Mouse (Mus musculus) bone marrow, adult 2 months (tissue): ENCODE measurements around the gene 4921524J17Rik. TPM values are rescaled to one million over a fixed set of nuclear protein-coding genes. Genes with fewer than 3 reads are reported as not detected.

Source experiments
- H3K27ac ChIP-seq: fragments of 200-500 bp; 2 replicates; pipeline ENCODE4 v1.5.1; 2012; ENCODE audit warnings: low read depth, mild to moderate bottlenecking, control low read depth, inconsistent platforms, low read length; ENCODE audit not compliant: control insufficient read depth, poor library complexity, insufficient read depth
- H3K4me1 ChIP-seq: fragments of 200-500 bp; 2 replicates; pipeline ENCODE4 v1.6.1; 2011; ENCODE audit warnings: low read length; ENCODE audit not compliant: control insufficient read depth, insufficient read depth
- H3K4me3 ChIP-seq: fragments of 200-500 bp; replicated peaks from 2 replicates; pipeline ENCODE3; 2011; ENCODE audit warnings: mild to moderate bottlenecking, low read depth, low read length, control low read depth; ENCODE audit not compliant: control insufficient read depth
- CTCF ChIP-seq: fragments of 200-500 bp; IDR thresholded peaks from 2 replicates; pipeline ENCODE4 v1.5.1; 2011; ENCODE audit warnings: low read length, control low read depth; ENCODE audit not compliant: control insufficient read depth, insufficient read depth
- POLR2A ChIP-seq: fragments of 200-500 bp; IDR thresholded peaks from 2 replicates; pipeline ENCODE4 v1.6.1; 2011; ENCODE audit warnings: low read depth, mild to moderate bottlenecking, control low read depth, low read length, borderline replicate concordance; ENCODE audit not compliant: control insufficient read depth
- WGBS: fragments of 180-500 bp; shearing (Covaris S2); methylation state at CpG from one replicate; pipeline ENCODE4 v1.1.7; 2018; 5-methylcytosine and 5-hydroxymethylcytosine counted together
- polyA plus RNA-seq: library from polyadenylated mRNA; stranded (reverse); fragments of >200 nt; gene quantifications from 2 replicates; pipeline ENCODE4 v1.2.4, GENCODE M21; 2011; ENCODE audit warnings: low replicate concordance; ENCODE audit not compliant: missing spikeins, insufficient read depth, insufficient read length

The 4921524J17Rik gene
- polyA plus RNA-seq, 1 experiment, result 13.8 TPM

DNA sequence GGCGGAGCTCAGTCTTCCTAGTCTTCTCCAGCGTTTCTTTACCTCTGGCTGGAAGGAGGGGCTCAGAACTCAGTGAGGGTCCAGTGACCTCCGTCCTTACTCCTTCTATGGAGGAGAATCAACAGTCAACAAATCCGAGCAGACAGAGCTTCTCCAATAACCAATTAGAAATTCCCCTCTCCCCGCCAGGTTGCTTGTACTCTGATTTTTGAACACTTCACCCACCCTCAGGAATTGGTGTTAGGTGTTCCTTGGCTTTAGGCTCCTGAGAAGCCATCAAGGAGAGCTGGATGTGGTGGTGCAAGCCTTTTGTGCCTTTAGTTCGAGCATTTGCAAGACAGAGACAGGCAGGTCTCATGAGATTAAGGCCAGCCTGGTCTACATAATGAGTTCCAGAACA is 40.2 kb upstream of the 4921524J17Rik start:
- 80% methylated on average over 6 of the region's 6 CpGs for WGBS
- Histone ChIP-seq H3K4me3 (no peak overlapping the region), H3K27ac (no peak overlapping the region), H3K4me1 (no peaks in the 10 kb centered on the region)
- TF ChIP-seq CTCF (no peak), POLR2A (no peak)

DNA sequence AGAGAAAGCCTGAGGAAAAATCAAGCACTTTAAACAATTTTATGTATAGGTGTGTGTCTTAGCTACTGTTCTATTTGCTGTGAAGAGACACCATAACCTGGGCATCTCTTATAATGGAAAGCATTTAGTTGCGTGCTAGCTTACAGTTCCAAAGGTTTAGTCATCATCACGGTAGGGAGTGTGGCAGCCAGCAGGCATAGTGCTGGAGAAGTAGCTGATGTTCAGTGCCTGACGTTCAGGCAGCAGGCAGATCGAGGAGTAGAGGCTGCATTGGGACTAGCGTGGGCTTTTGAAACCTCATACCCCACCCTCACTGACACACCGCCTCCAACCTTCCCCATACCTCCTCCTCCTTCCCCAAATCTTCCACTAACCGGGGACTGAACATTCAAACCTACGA is 38.1 kb upstream of the 4921524J17Rik start:
- H3K4me3 ChIP-seq, result no peak overlapping the region
- WGBS, result 65% methylated on average over 8 of the region's 8 CpGs
- TF ChIP-seq POLR2A (no peak), CTCF (no peak)
- no peaks in the 10 kb centered on the region for H3K4me1 ChIP-seq
- H3K27ac ChIP-seq, result no peak overlapping the region

DNA sequence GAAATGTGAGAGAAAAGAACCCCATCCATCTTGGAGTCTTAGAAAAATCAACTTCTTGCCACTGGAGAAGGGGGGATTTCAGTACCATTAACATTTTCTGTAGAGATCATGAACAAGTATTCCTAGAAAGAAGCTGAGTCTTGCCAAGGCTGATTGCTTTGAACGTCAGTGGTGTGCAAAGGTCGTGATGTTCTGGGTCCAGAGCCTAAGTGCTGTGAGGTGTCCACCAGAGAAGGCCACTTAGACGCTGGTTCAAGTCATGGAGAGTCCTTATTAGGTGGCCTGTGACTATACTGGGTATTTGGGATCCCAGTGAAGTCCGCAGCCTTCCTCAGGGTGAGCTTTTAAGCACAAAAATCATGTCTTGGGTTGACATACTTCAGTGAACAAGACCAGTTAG is 33.4 kb upstream of the 4921524J17Rik start:
- no peak overlapping the region for H3K4me3 ChIP-seq
- TF ChIP-seq POLR2A, result no peak
- TF ChIP-seq CTCF, result no peak
- no peak overlapping the region for H3K27ac ChIP-seq
- WGBS, result 76% methylated on average over 4 of the region's 4 CpGs
- H3K4me1 ChIP-seq, result no peaks in the 10 kb centered on the region

DNA sequence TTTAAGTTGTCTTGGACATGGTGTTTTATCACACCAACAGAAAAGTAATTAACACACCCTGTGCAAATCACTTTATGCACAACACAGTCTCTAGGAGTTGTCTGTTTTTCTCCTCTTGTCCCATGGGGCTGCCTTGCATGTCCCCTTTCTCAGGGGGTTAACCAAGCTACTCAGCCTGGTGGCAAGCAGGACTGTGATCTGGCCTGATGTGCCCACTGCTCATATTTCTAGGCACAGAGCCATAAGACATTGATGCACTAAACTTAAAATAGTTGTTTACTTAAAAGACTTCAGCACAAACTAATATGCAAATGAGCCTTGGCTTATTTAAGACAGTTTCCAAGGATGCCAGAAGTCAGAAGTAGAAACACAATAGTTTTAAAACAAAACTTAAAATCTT is 31.7 kb upstream of the 4921524J17Rik start:
- no peak overlapping the region for H3K27ac ChIP-seq
- no peak overlapping the region for H3K4me3 ChIP-seq
- no peaks in the 10 kb centered on the region for H3K4me1 ChIP-seq
- TF ChIP-seq POLR2A (no peak), CTCF (no peak)

DNA sequence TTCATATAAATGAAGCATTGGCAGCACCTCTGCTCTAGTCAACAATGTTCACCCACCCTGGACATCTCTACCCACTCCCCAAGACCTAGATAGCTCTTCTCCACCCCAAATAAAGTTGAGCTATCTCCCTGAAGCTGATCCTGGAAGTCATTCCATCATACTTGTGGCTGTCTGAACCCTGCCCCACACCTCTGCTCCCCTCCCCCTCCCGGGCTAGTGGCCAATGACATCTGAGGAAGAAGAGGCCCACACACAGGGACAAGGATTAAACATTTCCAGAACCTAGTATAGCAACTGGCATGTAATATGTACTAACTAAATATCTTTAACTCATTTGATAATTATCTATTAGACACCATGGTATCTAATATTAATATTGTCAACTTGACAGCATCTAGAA is 29.8 kb upstream of the 4921524J17Rik start:
- no peak overlapping the region for H3K4me3 ChIP-seq
- 66% methylated on average over 1 of the region's 1 CpGs for WGBS
- no peak for TF ChIP-seq POLR2A
- TF ChIP-seq CTCF, result no peak
- H3K4me1 ChIP-seq, result no peaks in the 10 kb centered on the region
- H3K27ac ChIP-seq, result no peak overlapping the region

DNA sequence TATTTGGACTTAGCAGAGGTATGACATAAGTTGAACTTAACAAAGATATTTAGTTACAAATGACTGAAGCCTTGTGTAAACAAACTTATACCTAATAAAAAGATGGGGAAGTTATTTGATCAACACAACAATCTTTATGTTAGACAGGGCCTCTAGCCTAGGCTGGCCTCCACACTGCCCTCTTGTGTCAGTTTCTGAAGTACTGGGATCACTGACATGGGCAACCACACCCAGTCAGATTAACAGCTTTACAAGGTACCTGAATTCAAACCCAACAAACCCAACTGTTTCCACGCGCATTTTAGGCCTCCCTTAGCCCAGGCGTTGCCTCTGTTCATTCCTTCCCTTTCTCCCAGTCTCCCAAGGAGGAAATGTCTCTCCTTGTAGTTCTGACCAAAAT is 28.7 kb upstream of the 4921524J17Rik start:
- no peak overlapping the region for H3K27ac ChIP-seq
- no peak for TF ChIP-seq POLR2A
- TF ChIP-seq CTCF, result peak; percentile 57
- WGBS, result 75% methylated on average over 3 of the region's 3 CpGs
- H3K4me1 ChIP-seq, result no peaks in the 10 kb centered on the region
- H3K4me3 ChIP-seq, result no peak overlapping the region

DNA sequence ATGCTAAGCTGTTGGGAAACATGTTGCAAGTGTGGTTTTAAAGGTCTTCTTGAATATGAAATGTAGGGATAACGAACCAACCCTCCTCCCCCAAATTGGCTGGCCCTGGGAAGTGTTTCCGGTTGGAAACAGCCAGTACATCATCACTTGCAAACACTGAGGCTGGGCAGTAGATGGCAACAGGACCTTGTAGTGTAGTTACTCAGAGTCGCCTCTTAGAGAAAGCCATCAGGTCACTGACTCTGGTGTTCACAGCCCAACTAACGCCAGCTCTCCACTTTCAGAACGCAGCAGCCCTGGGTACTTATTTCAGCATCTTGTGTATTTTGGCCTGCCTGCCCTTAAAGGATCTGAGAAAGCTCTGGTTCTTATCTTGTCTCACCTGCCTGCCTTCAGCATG is 28.2 kb upstream of the 4921524J17Rik start:
- no peak overlapping the region for H3K27ac ChIP-seq
- 55% methylated on average over 5 of the region's 5 CpGs for WGBS
- TF ChIP-seq POLR2A, result no peak
- no peak for TF ChIP-seq CTCF
- H3K4me3 ChIP-seq, result no peak overlapping the region
- no peaks in the 10 kb centered on the region for H3K4me1 ChIP-seq

DNA sequence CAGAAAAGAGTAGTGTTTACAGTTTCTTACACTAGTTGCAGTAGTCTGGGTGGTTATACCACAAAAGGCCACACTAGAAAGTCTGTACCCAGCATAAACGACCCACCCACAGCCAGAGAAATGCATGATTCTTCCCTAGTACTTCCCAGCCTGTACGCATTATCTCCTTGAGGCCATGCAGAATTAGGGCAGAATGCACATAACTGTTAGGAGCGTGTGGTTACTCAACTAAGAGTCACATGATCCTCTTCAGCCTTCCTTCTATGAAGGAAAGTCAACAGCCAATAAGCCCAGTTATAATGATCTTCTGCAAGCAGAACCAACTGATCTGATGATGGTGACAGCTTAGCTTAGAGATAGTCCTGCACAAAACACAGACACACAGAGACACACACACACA is 26.9 kb upstream of the 4921524J17Rik start:
- Histone ChIP-seq H3K4me3 (no peak overlapping the region), H3K4me1 (no peaks in the 10 kb centered on the region), H3K27ac (no peak overlapping the region)
- 28% methylated on average over 3 of the region's 3 CpGs for WGBS
- TF ChIP-seq CTCF, result no peak
- no peak for TF ChIP-seq POLR2A

DNA sequence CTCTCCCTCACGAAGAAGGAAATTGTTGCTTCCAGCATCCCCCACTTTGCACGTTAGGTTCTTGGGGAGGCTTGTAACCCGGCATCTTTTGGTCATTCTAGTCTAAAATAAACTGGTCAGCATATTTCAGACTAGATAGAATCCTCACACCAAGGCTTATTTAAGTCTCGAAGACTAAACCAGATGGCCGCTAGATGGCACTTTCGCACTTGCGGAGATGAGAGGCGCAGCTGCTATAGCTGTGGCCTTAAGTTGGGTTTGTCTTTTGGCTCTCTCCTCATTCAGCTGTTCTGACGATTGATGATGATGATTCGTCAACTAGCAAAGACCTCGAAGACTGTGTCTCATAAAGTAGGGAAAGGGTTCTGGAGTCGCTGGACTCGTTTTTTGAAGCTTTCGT is 23.9 kb upstream of the 4921524J17Rik start:
- WGBS, result 9% methylated on average over 14 of the region's 14 CpGs

More for the DNA sequence above, 23.9 kb upstream of the 4921524J17Rik start:
- peak; percentile 76 for TF ChIP-seq CTCF
- no peak for TF ChIP-seq POLR2A
- no peak overlapping the region for H3K27ac ChIP-seq
- no peaks in the 10 kb centered on the region; the same call in 1 of the 2 replicates for H3K4me1 ChIP-seq
- H3K4me3 ChIP-seq, result no peak overlapping the region
